Mouse (Mus musculus): ENCODE measurements around the gene Trpm6.

GRCm38 (mm10) chr19:18771561-18771960, 21.8 kb downstream of the Trpm6 start:
- no peak for TF ChIP-seq CTCF (IDR thresholded peaks at IDR 0.05; ENCODE audit: low read depth, low read length)
- TF ChIP-seq GATA1 (IDR thresholded peaks at IDR 0.05; ENCODE audit: borderline replicate concordance, low read length) = no peak
- no peak for TF ChIP-seq GATA2 (IDR thresholded peaks at IDR 0.05; ENCODE audit: borderline replicate concordance, low read depth, low read length)
- no peak for TF ChIP-seq TAL1 (conservative IDR thresholded peaks at IDR 0.05; ENCODE audit: low read depth, low read length)
- TF ChIP-seq POLR2AphosphoS5 (IDR thresholded peaks at IDR 0.05; ENCODE audit: insufficient replicate concordance, low read depth, low read length) = no peak
